Mouse (Mus musculus) lung, embryonic 15.5 days (tissue): Measurements from ENCODE around the gene Tmem265. TPM values are rescaled to one million over a fixed set of nuclear protein-coding genes. Genes with fewer than 3 reads are reported as not detected.
A peak's percentile ranks its signal among the peaks of the same experiment; 100 is the strongest.

Experiments used
- ATAC-seq: fragments of 200-750 bp; cut with Nextera tagmentation; 2 replicates; pipeline ENCODE4 v1.8.0; 2017; ENCODE audit warnings: moderate number of reproducible peaks, borderline replicate concordance; ENCODE audit not compliant: low FRiP score, low TSS enrichment; ENCODE audit errors: extremely low read depth
- H3K27ac ChIP-seq: fragments of 300-500 bp; sonication (generic); 2 replicates; pipeline ENCODE4 v1.5.1; 2015; ENCODE audit warnings: moderate library complexity, mild to moderate bottlenecking, inconsistent platforms
- H3K27me3 ChIP-seq: fragments of 300-500 bp; sonication (generic); 2 replicates; pipeline ENCODE4 v1.6.1; 2015; ENCODE audit warnings: inconsistent platforms
- H3K36me3 ChIP-seq: fragments of 300-500 bp; sonication (generic); 2 replicates; pipeline ENCODE4 v1.6.1; 2015; ENCODE audit warnings: inconsistent platforms
- H3K4me1 ChIP-seq: fragments of 300-500 bp; sonication (generic); 2 replicates; pipeline ENCODE4 v1.6.1; 2015; ENCODE audit warnings: inconsistent platforms
- H3K4me2 ChIP-seq: fragments of 300-500 bp; sonication (generic); 2 replicates; pipeline ENCODE4 v1.6.1; 2015; ENCODE audit warnings: inconsistent platforms, mild to moderate bottlenecking, moderate library complexity
- H3K4me3 ChIP-seq: fragments of 300-500 bp; sonication (generic); 2 replicates; pipeline ENCODE4 v1.5.1; 2015; ENCODE audit warnings: mild to moderate bottlenecking, inconsistent platforms
- H3K9ac ChIP-seq: fragments of 300-500 bp; sonication (generic); 2 replicates; pipeline ENCODE4 v1.6.1; 2015; ENCODE audit warnings: inconsistent platforms
- H3K9me3 ChIP-seq: fragments of 300-500 bp; sonication (generic); 2 replicates; pipeline ENCODE4 v1.6.1; 2016; ENCODE audit warnings: inconsistent platforms
- WGBS: fragments of 180-500 bp; shearing (Covaris S2); methylation state at CpG from one replicate; pipeline ENCODE4 v1.1.7; 2015; 5-methylcytosine and 5-hydroxymethylcytosine counted together
- polyA plus RNA-seq: library from polyadenylated mRNA; unstranded; fragments of >200 nt; fragmentation: Nextera tagmentation; extraction: Ambion mirVana; gene quantifications from 2 replicates; pipeline ENCODE4 v1.2.1, GENCODE M21; 2015

Tmem265 gene
- polyA plus RNA-seq, 1 experiment from 2014 or later, result 7.7 TPM

- ATAC-seq, result no peak
- Histone ChIP-seq H3K9ac (no peak overlapping the region), H3K4me1 (0 out of 2 replicates have a peak, but pooled peaks cover 8% of the 10 kb centered on the region), H3K27ac (no peak overlapping the region), H3K27me3 (no peaks in the 10 kb centered on the region), H3K4me3 (no peak overlapping the region), H3K36me3 (peaks cover 81% of the 10 kb centered on the region), H3K4me2 (no peak overlapping the region), H3K9me3 (no peaks in the 10 kb centered on the region)
- 92% methylated on average over 11 of the region's 11 CpGs for WGBS
These were observed 610 bp upstream of the Tmem265 start for GRCm38 (mm10) chr7:127560580-127560979.

GRCm38 (mm10) chr7:127564381-127565150 lies 3.4 kb downstream of the Tmem265 start:
- Histone ChIP-seq H3K4me3 (no peak overlapping the region), H3K9ac (no peak overlapping the region), H3K9me3 (no peaks in the 10 kb centered on the region), H3K36me3 (peaks cover 59% of the 10 kb centered on the region), H3K4me2 (no peak overlapping the region), H3K27me3 (no peaks in the 10 kb centered on the region), H3K4me1 (0 out of 2 replicates have a peak, but pooled peaks cover 8% of the 10 kb centered on the region), H3K27ac (no peak overlapping the region)
- 64% methylated on average over 6 of the region's 6 CpGs for WGBS
- no peak for ATAC-seq

- peaks cover 18% of the 10 kb centered on the region for H3K36me3 ChIP-seq
These were observed 11.8 kb downstream of the Tmem265 start, which contains the start of gene Phkg2 for GRCm38 (mm10) chr7:127572895-127573471. TSS of gene Phkg2 (plus strand) at chr7:127573340.

GRCm38 (mm10) chr7:127573503-127574008 lies 12.4 kb downstream of the Tmem265 start:
- WGBS, result 2% methylated on average over 27 of the region's 28 CpGs
- Histone ChIP-seq H3K36me3 (peaks cover 24% of the 10 kb centered on the region), H3K27ac (peak overlapping the region; percentile 56), H3K9me3 (no peaks in the 10 kb centered on the region), H3K27me3 (no peaks in the 10 kb centered on the region), H3K4me2 (peak overlapping the region; percentile 92), H3K4me3 (peak overlapping the region; percentile 84), H3K4me1 (peaks cover 13% of the 10 kb centered on the region), H3K9ac (peak overlapping the region; percentile 76)
- no peak; the same call in 1 of the 2 replicates for ATAC-seq

More at GRCm38 (mm10) chr7:127572895-127573471, 11.8 kb downstream of the Tmem265 start, which contains the start of gene Phkg2:
- peak; percentile 99 for ATAC-seq
- peaks cover 13% of the 10 kb centered on the region for H3K4me1 ChIP-seq
- under 1% methylated on average over 17 of the region's 17 CpGs for WGBS
- H3K27me3 ChIP-seq, result no peaks in the 10 kb centered on the region
- H3K4me2 ChIP-seq, result peak within 1 kb of the TSS; percentile 92
- H3K27ac ChIP-seq, result peak within 1 kb of the TSS; percentile 67
- H3K9ac ChIP-seq, result peak within 1 kb of the TSS; percentile 76
- H3K4me3 ChIP-seq, result peak within 1 kb of the TSS; percentile 84
- H3K9me3 ChIP-seq, result no peaks in the 10 kb centered on the region

- Histone ChIP-seq H3K36me3 (peaks cover 25% of the 10 kb centered on the region), H3K27ac (peak overlapping the region; percentile 56; the same call in 1 of the 2 replicates), H3K4me2 (peak overlapping the region; percentile 92), H3K4me1 (peaks cover 13% of the 10 kb centered on the region), H3K9me3 (no peaks in the 10 kb centered on the region), H3K27me3 (no peaks in the 10 kb centered on the region), H3K4me3 (peak overlapping the region; percentile 84), H3K9ac (peak overlapping the region; percentile 76)
- WGBS, result 17% methylated on average over 7 of the region's 7 CpGs
- ATAC-seq, result no peak
These were observed 12.9 kb downstream of the Tmem265 start for GRCm38 (mm10) chr7:127574115-127574514.

GRCm38 (mm10) chr7:127583260-127583659 lies 22.1 kb downstream of the Tmem265 start:
- whole genome bisulfite sequencing, result 94% methylated on average over 6 of the region's 6 CpGs
- ATAC-seq, result no peak
- peaks cover 9% of the 10 kb centered on the region for H3K4me1 ChIP-seq
- H3K27ac ChIP-seq, result no peak overlapping the region
- no peak overlapping the region for H3K4me3 ChIP-seq
- H3K9me3 ChIP-seq, result no peaks in the 10 kb centered on the region
- H3K36me3 ChIP-seq, result peaks cover 57% of the 10 kb centered on the region
- no peak overlapping the region for H3K9ac ChIP-seq
- H3K27me3 ChIP-seq, result no peaks in the 10 kb centered on the region
- H3K4me2 ChIP-seq, result no peak overlapping the region

- peaks cover 47% of the 10 kb centered on the region for H3K36me3 ChIP-seq
- ATAC-seq, result no peak
- H3K27me3 ChIP-seq, result no peaks in the 10 kb centered on the region
- peaks cover 17% of the 10 kb centered on the region for H3K4me1 ChIP-seq
- H3K9me3 ChIP-seq, result no peaks in the 10 kb centered on the region
- no peak overlapping the region for H3K27ac ChIP-seq
- H3K9ac ChIP-seq, result no peak overlapping the region
- 81% methylated on average over 7 of the region's 7 CpGs for WGBS
- no peak overlapping the region for H3K4me2 ChIP-seq
- no peak overlapping the region for H3K4me3 ChIP-seq
These were observed 23.8 kb downstream of the Tmem265 start for GRCm38 (mm10) chr7:127585031-127585430.

- Histone ChIP-seq H3K4me1 (peaks cover 17% of the 10 kb centered on the region), H3K9ac (no peak overlapping the region), H3K27ac (no peak overlapping the region), H3K27me3 (no peaks in the 10 kb centered on the region), H3K4me2 (no peak overlapping the region), H3K36me3 (peaks cover 46% of the 10 kb centered on the region), H3K4me3 (no peak overlapping the region), H3K9me3 (no peaks in the 10 kb centered on the region)
- 81% methylated on average over 6 of the region's 6 CpGs for WGBS
- ATAC-seq, result no peak
These were observed 25.0 kb downstream of the Tmem265 start for GRCm38 (mm10) chr7:127586149-127586548.

GRCm38 (mm10) chr7:127587196-127587595 lies 26.0 kb downstream of the Tmem265 start:
- peaks cover 17% of the 10 kb centered on the region for H3K4me1 ChIP-seq
- H3K27me3 ChIP-seq, result no peaks in the 10 kb centered on the region
- no peaks in the 10 kb centered on the region for H3K9me3 ChIP-seq
- H3K4me3 ChIP-seq, result peak overlapping the region; percentile 65; the same call in 1 of the 2 replicates
- H3K9ac ChIP-seq, result no peak overlapping the region; the same call in 1 of the 2 replicates
- H3K36me3 ChIP-seq, result peaks cover 48% of the 10 kb centered on the region
- 41% methylated on average over 5 of the region's 5 CpGs for WGBS
- no peak for ATAC-seq
- peak overlapping the region; percentile 86 for H3K4me2 ChIP-seq
- H3K27ac ChIP-seq, result peak overlapping the region; percentile 72; the same call in 1 of the 2 replicates

GRCm38 (mm10) chr7:127588011-127588871 lies 27.1 kb downstream of the Tmem265 start, which contains the start of the genes Ccdc189 and Rnf40:
TSS of gene Ccdc189 (minus strand) at chr7:127588595.
TSS of gene Rnf40 (plus strand) at chr7:127588767.
- Histone ChIP-seq H3K27ac (peak within 1 kb of the TSS; percentile 72), H3K9me3 (no peaks in the 10 kb centered on the region), H3K4me1 (peaks cover 17% of the 10 kb centered on the region), H3K4me2 (peak within 1 kb of the TSS; percentile 86), H3K4me3 (peak within 1 kb of the TSS; percentile 65), H3K36me3 (peaks cover 48% of the 10 kb centered on the region), H3K27me3 (no peaks in the 10 kb centered on the region), H3K9ac (peak within 1 kb of the TSS; percentile 79)
- ATAC-seq, result peak; percentile 98
- WGBS, result under 1% methylated on average over 46 of the region's 50 CpGs

GRCm38 (mm10) chr7:127588901-127589300 lies 27.7 kb downstream of the Tmem265 start:
- Histone ChIP-seq H3K27ac (peak overlapping the region; percentile 38; the same call in 1 of the 2 replicates), H3K9ac (peak overlapping the region; percentile 79), H3K9me3 (no peaks in the 10 kb centered on the region), H3K4me2 (peak overlapping the region; percentile 86), H3K4me1 (peaks cover 17% of the 10 kb centered on the region), H3K4me3 (peak overlapping the region; percentile 65), H3K27me3 (no peaks in the 10 kb centered on the region), H3K36me3 (peaks cover 48% of the 10 kb centered on the region)
- ATAC-seq, result no peak
- WGBS, result 3% methylated on average over 29 of the region's 29 CpGs
